Mouse (Mus musculus) frontal cortex, adult (tissue): ENCODE data around the gene Abhd16a.

Source experiments
- ATAC-seq: cut with Nextera tagmentation; 2 replicates; pipeline ENCODE4 v1.9.2; 2017; ENCODE audit warnings: mild to moderate bottlenecking, moderate library complexity, mixed read lengths; ENCODE audit not compliant: low TSS enrichment

The Abhd16a gene

DNA sequence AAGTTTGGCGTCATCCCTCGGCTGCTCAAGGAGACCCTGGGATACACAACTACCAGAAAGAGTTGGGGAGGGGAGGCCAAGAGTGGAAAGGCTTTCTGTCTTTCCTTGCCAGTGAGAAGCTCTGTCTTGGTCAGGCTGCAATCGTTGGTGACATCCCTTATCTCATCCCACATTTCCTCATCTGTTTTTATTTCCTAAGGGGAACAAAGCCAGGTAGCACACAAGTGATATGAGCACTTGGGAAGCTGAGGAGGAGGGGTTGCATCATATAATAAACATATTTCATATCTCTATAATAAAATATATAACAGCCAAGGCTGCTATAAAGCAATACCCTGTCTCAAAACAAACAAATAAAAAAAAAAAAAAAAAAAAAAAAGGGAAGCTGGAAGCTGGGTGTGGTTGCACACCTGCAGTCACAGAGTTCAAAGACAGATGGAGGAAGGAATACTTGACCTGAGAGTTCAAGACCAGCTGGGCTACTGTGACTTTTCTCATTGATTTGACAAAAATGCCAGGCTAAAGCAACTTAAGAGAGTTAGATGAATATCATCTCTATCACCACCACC lies 5.0 kb upstream of the Abhd16a start:
- no peak for ATAC-seq

DNA sequence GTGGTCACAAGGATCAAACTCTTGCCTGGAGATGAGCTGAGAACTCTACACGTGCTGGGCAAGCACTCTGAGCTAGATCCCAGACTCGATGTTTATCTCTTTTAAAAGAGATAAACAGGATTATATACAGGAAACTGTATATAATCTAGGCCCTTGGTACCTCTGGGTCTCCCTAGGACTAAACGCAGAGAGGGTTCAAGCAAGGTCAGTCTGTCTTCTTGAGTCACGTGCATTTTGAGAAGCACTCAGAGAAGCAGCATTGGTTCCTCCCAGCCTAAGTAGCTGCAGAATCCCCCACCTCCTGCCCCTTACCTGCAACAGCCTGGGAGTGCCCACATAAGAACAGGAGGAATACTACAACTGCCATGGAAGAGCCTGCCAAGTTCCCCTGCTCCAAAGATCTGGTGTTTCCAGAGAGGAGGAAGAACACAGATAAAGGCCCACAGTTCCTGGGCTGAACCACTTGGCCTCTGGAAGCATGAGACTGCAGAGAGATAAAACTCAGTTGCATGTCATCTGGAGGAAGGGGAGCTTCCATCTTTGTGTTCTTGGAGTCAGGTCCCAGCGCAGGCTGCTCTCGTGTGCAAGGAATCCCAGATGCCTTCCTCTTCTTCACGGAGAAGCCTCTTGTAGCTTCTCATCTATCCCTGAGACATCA lies 3.7 kb upstream of the Abhd16a start, which contains the start of gene Ly6g6f:
Gene Ly6g6f, minus strand, starts transcription at position 403 of the 658 bp plus-strand sequence.
- ATAC-seq, result no peak

DNA sequence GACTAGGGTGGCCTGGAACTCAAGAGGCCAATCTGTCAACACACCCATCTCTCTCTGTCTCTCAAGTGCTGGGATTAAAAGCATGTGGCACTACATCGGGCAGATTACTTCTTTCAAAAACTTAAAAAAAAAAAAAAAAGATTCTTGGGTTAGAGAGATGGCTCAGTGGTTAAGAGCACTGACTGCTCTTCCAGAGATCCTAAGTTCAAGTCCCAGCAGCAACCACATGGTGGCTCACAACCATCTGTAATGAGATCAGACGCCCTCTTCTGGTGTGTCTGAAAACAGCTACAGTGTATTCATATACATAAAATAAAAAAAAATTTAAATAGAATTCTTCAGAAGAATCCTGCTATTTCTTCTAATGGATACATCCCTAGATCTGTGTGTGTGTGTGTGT lies 912 bp upstream of the Abhd16a start:
- no peak for ATAC-seq

DNA sequence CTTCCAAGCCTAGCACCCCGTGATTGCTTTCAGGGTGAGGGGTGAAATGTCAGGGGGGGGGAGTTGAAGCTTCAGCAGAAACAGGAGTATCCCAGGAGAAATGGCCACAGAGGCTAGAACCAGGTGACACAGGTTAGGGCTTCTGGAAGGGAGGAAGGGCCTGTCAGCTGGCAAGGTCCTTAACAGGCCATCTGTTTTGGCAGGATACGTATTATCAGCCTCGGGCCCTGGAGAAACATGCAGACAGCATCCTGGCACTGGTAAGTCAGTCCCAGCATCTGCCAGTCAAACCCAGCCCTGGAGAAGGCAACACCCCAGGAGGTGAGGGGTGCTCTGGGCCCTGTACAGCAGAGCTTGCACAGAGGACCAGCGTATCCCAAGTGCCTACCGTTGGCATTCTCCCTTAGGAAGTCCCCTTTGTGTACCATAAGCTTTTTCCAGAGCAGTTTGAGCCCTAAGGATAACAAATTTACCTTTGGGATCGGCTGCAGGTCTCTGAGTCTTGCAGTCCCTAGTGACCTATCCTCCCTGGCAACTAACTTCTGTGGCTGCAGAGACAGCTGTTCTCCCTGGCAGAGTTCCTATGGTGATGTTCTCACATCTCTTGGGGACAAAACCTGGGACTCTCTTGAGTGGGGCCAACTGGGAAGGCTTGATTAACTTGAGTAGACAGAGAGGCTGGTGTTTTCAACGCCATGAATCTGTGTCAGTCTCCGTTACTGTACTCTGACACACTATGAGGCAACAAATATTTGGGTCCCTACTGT lies 1.3 kb downstream of the Abhd16a start:
- ATAC-seq, result no peak

DNA sequence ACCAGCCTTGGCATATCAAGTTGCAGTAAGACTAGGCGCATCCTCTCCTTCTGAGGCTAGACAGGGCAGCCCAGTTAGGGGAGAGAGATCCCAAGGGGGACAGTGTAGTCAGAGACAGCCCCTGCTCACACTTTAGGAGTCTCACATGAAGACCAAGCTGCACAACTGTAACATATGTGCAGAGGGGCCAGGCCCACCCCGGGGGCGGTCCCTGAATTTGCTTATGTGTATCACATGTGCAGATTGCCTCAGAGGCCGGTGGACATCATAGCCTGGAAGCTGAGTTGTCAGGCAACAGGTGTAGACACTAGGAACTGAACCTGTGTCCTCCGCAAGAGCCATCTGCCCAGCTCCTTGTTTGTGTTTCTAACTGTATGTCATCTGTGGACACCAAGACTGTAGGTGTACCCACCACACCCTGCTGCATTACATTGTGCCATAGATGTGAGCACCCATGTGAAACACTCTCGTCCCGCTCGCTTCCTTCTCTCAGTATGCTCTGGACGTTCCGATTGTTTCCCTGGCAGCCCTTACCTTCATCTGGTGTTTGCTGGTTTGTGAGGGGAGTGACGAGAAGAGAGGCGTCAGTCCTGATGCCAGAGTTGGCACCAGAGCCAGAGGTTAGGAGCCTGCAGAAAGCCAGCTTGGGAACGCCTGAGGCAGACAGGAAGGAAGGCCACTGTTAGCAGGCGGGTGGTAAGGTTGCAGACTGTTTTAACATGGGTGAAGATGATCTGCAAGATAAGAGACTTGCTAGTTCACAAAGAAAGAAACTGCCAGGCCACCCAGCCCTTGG lies 3.5 kb downstream of the Abhd16a start:
- ATAC-seq, result no peak

DNA sequence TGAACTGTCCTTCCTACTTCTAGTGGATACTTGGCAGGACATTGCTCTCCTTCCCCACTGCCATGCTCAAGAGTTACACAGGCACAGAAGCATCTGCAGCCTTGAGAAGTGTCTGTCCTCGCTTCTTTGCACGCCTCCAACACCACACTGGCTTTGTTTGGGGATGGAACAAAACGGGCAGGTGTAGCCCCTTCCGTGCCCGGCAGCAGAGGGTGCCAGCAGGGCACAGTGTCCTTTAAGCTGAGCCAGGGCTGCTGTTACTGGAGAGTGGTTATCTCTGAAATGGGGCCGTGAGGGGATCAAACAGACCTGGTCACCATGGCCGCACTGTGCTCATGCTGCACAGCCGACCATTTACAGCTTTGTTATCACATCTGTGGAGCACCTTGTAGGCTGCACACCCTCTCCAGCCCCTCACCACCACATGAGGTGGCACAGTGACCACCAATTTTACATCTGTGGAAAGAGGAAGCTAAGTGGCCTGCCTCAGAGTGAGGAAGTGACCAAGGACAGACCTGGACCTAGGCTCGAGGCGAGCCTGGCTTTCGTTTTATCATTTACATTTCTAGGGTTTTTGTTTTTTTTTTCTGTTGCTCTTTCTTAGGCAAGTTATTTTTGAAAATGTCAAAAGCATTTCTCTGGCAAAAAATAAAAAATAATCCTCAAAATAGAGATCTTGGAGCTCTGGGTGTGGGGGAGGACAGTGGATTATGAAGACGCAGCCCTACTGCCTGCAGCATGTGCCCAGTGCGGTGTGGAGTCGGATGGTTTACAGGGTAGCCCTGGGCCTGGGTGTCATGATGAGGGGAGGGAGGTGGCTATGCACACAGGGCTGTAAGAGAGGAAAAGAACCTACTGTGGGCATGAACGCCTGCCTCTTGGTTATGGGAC lies 5.7 kb downstream of the Abhd16a start:
- ATAC-seq, result peak; percentile 41; the same call in 1 of the 2 replicates

DNA sequence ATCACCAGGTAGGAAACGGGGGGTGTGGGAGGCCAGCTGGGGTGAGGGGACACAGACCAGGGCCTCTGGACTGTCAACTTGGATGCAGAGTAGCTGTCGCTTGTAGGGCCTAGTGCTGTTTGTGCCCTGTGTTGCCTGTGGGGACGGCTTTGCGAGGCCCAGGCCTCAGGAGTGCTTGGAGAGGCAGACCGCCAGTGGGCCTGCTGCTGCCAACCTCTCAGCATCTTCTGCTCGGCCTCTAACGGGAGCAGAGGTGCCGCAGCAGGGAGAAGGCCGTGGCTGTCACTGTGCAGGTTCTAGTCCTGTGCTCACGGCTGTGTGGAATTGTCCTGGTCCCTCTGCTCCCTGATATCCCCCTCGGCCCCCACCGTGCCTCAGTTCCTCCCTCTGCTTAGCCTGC lies 7.5 kb downstream of the Abhd16a start:
- ATAC-seq, result no peak

DNA sequence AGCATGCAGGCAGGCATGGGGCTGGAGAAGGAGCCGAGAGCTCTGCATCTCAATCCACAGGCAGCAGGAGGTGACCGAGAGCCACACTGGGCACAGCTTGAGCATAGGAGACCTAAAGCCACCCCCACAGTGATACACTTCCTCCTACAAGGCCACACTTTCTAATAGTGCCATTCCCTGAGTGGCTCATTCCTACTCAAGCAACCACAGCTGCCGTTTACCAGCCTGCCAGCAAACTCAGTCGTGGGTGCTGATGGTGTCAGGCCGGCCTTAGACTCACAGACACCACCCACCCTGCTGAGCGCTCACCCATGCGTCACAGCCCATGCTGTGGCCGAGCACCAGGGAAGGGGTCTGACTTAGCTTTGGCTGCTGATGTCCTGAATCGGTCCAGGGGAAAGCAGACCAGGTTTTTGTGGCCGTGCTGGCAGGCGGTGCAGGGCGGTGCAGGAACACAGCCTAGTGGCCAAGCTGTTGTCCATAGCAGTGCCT lies 8.1 kb downstream of the Abhd16a start:
- ATAC-seq, result peak; percentile 58

DNA sequence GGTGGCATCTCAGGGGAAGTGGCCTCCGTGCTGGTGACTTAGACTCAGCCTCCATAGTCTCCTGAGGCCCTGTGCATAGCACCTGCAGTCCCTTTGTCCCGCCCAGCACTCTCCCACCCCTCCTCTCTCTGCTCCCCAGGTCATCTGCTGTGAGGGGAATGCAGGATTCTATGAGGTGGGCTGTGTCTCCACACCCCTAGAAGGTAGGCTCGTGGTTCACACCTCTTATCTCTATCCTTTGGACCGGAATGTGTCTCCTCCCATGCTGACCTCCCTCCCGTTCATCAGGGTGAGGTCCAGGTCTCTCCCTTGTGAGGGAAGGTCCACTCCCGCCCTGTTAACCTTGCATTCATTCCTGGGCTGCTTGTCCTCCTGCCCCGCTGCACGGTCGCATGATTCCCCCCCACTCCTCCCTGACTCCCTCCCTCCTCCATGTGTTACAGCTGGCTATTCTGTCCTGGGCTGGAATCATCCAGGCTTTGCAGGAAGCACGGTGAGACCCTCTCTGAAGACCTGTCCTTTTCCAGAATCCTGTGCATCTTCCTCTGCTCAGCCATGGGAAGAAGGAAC lies 11.2 kb downstream of the Abhd16a start:
- ATAC-seq, result no peak

DNA sequence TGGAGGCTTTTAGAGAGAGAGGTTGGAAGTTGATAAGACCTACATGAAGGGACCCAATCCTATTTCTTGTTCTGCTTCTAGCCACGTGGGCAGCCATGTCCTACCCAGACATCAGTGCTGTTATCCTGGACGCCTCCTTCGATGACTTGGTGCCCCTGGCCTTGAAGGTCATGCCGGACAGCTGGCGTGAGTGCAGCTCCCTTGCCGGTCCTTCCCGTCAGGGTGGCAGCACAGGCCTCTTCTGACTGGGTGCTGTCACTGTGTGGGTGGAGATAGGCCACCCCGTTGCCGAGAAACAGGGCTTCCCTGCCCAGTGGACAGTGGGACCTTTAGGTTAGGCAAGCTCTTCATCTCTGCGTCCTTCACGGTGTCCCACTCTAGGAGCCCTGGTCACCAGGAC lies 12.1 kb downstream of the Abhd16a start:
- ATAC-seq, result no peak

DNA sequence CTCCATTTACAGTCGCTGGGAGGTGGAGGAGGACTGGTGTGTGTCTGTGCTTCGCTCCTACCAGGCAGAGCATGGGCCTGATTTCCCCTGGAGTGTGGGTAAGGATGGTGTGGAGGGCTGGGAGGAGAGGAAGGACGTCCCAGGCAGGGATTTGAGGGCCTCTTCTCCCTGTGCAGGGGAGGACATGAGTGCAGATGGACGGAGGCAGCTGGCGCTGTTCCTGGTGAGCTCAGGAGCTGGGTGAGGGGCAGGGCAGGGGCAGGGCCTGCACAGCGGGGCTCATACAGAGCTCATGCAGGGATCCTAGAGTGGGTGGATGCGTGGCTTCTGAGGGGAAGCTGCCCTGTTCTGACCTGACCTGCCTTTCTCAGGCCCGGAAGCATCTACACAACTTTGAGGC lies 13.2 kb downstream of the Abhd16a start:
- ATAC-seq, result peak; percentile 35; the same call in 1 of the 2 replicates

DNA sequence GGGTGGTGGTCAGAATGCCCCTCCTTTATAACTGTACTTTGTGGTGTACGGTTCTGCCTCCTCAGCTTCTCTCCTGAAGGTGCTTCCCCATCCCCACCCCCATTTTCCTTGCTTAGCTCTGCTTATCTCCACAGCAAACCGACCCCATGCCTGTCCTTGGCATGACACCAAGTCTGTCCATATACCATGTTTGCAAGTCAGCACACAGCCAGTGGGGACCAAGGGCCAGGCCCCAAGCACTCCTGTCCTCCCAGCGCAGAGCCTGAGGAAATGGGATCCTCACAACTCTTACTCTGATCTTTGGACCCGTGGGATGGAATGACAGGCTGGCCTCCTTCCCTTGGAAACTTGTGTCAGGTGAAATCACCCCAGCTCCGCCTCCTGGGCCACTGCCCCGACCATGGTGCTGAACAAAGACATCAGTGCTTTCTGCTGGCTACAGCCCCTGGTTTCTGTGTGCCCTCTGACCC lies 14.2 kb downstream of the Abhd16a start:
- ATAC-seq, result no peak

DNA sequence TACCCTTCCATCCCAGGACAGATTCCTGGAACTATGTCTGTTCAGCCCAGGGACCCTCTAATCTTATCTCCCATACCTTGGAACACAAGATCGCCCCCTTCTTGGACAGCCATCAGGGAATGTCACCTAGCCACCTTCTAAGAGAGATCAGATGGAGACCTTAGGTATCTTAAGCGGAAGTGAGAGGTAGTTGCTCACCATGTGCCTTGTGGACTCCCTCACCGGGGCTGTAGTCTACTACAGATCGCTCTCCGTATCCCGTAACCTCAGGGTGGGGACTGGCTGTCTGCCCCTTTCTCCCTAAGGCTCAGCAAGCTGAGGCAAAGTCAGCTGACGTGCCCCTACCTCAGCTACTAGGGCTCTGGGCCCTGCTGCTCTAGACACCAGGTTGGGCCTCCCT lies 15.0 kb downstream of the Abhd16a start:
- ATAC-seq, result no peak

DNA sequence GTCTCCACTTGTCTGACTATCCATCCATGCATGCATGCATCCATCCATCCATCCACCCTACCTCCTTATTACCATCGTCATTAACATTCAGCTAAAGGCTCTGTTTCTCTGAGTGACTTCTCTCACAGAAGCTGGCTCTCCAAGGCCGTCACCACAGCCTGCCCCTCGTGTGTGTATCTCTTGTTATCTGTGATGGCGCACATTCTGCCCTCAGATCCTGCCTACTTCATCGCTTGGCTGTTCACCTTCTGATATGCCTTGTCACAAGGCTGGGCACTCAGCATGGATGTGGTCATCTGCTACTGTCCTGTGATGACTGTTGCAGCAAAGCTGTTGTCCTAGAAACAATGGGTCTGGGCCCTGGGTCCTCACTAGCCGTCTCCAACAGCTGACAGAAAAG lies 15.7 kb downstream of the Abhd16a start:
- ATAC-seq, result no peak

DNA sequence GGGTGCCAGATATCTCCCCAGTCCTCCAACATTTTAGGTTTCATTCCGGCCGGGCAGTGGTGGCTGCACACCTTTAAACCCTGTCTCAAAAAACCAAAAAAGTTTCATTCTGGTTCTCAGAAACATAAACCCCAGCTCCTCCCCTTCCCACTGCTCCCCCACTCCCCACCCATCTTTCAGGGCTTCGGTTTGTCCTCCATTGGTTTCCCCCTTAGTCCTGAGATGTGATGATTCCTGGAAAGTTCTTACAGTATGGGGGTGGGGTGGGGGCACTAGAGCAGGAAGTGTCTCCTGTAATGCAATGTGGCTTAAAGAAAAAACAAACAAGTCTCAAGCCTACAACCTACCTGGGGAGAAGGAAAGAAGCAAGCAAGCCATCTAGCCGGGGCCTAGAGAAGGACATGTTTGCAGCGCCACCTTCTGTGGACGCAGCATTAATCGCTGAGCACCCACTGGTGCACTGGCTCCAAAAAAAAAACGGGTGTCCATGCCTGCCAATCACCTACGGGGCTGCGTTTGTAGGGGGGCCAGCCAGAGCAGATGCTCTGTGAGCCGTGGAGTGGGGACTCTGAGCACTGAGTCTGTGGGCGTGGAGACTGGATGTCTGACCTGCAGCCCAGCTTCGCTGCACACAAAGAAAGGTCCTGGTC lies 16.8 kb downstream of the Abhd16a start:
- ATAC-seq, result peak; percentile 71; the same call in 1 of the 2 replicates

DNA sequence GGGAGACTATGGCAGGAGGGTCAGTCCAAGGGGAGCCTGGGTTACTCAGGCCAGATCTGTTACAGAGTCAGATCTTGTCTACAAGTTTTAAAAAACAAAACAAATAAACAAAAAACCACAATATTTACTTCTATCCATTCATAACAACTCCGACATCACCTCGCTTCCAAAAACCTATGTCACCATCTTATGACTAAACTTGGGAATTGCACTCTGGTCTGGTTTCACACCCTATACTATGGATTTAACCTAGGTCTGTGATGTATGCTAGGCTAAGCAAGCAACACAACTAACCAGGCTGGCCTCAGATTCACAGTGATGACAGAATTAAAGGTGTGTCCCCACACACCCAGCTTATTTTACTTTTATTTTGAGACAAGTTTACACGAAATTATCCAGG lies 17.5 kb downstream of the Abhd16a start:
- ATAC-seq, result no peak

DNA sequence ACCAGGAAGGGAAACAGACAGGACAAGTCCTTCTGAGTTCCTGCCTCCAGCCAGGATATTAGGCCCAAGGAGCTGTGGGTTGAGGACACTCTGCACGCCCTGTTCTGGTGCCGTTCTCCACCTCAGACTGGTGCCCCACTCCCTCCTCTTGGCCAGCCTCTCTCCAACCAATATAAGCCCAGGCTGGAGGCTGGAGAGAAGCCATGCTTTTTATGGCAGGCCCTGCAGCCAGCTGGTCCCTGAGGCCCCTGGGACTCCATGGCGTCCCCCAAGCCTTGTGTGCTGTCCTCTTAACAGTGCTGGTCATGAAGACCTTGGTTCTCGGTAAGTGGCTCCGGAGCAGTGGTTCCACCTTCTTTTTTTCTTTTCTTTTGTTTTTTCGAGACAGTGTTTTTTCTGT lies 19.0 kb downstream of the Abhd16a start, which contains the start of gene Ly6g5c:
Gene Ly6g5c, plus strand, starts transcription at position 183 of the 400 bp plus-strand sequence.
- no peak for ATAC-seq

DNA sequence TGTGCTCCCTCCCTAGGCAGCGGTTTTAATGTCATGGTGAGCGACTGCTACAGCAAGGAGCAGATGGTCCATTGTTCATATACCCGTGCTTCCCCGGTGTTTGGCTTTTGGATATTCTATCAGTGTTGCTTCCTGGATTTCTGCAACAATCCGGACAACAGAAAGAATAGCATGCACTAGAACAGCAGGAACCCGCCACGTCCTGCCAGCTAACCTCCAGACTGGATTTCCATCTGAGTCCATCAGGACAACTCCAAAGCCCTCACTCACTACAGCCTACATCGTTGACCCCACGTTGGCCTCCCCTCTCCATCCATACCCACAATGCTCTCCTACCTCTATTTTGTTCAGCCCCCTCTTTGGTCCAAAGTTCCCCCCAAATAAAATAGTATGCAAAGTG lies 22.7 kb downstream of the Abhd16a start:
- ATAC-seq, result no peak

DNA sequence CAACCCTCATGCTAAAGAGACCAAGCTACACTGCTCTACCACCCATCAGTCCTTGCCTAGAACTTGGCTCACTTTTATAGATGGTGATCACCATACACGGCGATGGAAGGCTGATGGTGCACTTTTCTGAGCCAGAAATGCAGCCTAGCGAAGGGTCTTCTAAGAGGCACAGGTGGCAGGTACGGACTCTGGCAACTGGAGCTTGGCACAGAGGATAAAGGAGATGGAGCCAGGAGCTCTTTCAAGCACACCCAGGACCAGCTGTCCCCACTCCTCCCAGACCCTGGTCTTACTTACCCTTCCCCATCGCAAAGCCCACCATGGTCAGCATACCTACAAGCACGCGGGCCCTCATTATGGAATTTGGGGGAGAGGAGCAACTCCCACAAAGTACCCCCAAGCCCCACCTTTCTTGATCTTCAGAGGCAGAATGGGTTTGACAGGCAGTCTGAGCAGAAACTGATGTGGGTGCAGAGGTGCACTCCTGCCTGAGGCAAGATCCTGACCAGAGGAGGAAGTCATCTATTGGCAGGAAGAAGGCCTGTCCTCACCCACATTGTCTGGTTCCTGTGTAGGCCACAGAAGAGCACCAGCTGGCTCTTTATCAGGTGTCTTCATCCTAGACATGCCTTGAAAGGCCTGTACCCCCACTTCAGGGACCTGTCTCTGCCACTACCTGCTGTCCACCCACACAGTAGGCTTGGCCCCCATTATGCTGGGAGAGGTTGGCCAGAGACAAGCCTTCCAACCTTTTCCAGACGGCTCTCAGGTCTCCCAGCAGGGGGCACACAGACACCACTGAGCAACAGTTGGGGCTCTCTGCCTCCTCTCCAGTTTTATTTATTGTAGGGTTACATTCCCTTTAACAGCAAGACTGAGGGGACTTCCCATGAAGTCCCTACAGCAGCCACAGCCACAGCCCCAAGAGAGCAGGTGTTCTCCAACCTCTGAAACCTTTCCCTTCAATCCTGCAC lies 26.3 kb downstream of the Abhd16a start, which contains the start of gene Ly6g5b:
Gene Ly6g5b, minus strand, starts transcription at position 383 of the 974 bp plus-strand sequence.
- no peak for ATAC-seq
